Mouse (Mus musculus): ENCODE measurements around the gene Sumf1.

DNA sequence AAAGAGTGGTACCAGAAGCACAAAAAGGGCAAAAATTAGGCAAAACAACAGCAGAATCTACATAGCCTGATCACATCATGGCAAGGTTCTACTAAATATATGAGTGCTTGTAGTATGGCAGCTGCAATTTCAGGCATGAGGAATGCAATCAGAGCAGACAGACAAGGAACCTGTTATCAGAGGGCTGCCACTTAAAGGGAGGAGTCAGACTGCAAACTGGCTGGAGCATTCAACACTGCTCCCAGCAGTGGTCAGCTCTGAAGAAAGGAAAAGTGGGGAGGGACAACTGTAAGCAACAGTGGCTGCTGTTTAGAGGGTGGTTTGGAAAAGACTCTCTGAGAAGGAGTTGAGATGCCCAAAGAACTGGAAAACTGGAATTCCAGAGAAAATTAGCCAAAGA lies 73.7 kb downstream of the Sumf1 start:
- no peak for TF ChIP-seq CTCF (conservative IDR thresholded peaks at IDR 0.05 in 1 of 2, IDR thresholded peaks at IDR 0.05 in 1 of 2; ENCODE audit: low read depth in 2 of 2, low read length in 2 of 2)
- no peak for TF ChIP-seq POLR2A (IDR thresholded peaks at IDR 0.05; ENCODE audit: low read depth, low read length)
- no peak for TF ChIP-seq TCF12 (IDR thresholded peaks at IDR 0.05; ENCODE audit: low read depth, low read length)
- TF ChIP-seq MAZ (IDR thresholded peaks at IDR 0.05; ENCODE audit: low read depth, low read length) = no peak
- no peak for TF ChIP-seq USF1 (IDR thresholded peaks at IDR 0.05; ENCODE audit: low read depth, low read length)
- TF ChIP-seq MYC (IDR thresholded peaks at IDR 0.05; ENCODE audit: low read depth, low read length) = no peak
- TF ChIP-seq ZC3H11A (IDR thresholded peaks at IDR 0.05; ENCODE audit: low read depth, low read length) = no peak
- TF ChIP-seq KAT2A (IDR thresholded peaks at IDR 0.05; ENCODE audit: insufficient replicate concordance, low read length) = no peak
- no peak for TF ChIP-seq ZNF384 (IDR thresholded peaks at IDR 0.05; ENCODE audit: low read depth, low read length)

All from CH12.LX (cell line).